Mouse (Mus musculus): Measurements from ENCODE around the gene Cox19. TPM values are rescaled to one million over a fixed set of nuclear protein-coding genes. Genes with fewer than 3 reads are reported as not detected.

Cox19 gene
- total RNA-seq, 1 experiment from 2014 or later = 14.4 TPM

GRCm38 (mm10) chr5:139316982-139317675 lies 34.1 kb downstream of the Cox19 start:
- ATAC-seq (ENCODE audit: extremely low read depth, insufficient number of reproducible peaks, low FRiP score, poor library complexity, severe bottlenecking) = no peak

- no peak for ATAC-seq (ENCODE audit: extremely low read depth, insufficient number of reproducible peaks, low FRiP score, poor library complexity, severe bottlenecking)
These were observed 36.1 kb downstream of the Cox19 start for GRCm38 (mm10) chr5:139314941-139315642.

GRCm38 (mm10) chr5:139313536-139313935 lies 37.7 kb downstream of the Cox19 start:
- no peak for ATAC-seq (ENCODE audit: extremely low read depth, insufficient number of reproducible peaks, low FRiP score, poor library complexity, severe bottlenecking)

- no peak for ATAC-seq (ENCODE audit: extremely low read depth, insufficient number of reproducible peaks, low FRiP score, poor library complexity, severe bottlenecking)
These were observed 39.4 kb downstream of the Cox19 start for GRCm38 (mm10) chr5:139311822-139312221.

GRCm38 (mm10) chr5:139310477-139310876 lies 40.7 kb downstream of the Cox19 start:
- ATAC-seq (ENCODE audit: extremely low read depth, insufficient number of reproducible peaks, low FRiP score, poor library complexity, severe bottlenecking) = no peak

- ATAC-seq (ENCODE audit: extremely low read depth, insufficient number of reproducible peaks, low FRiP score, poor library complexity, severe bottlenecking) = peak; percentile 52; the same call in 1 of the 2 replicates
These were observed 41.3 kb downstream of the Cox19 start for GRCm38 (mm10) chr5:139309946-139310345.

GRCm38 (mm10) chr5:139303646-139304061 lies 47.6 kb downstream of the Cox19 start:
- peak; percentile 15; the same call in 1 of the 2 replicates for ATAC-seq (ENCODE audit: extremely low read depth, insufficient number of reproducible peaks, low FRiP score, poor library complexity, severe bottlenecking)

GRCm38 (mm10) chr5:139302101-139302500 lies 49.1 kb downstream of the Cox19 start:
- ATAC-seq (ENCODE audit: extremely low read depth, insufficient number of reproducible peaks, low FRiP score, poor library complexity, severe bottlenecking) = no peak

GRCm38 (mm10) chr5:139297745-139298144 lies 53.5 kb downstream of the Cox19 start:
- no peak for ATAC-seq (ENCODE audit: extremely low read depth, insufficient number of reproducible peaks, low FRiP score, poor library complexity, severe bottlenecking)

GRCm38 (mm10) chr5:139297092-139297491 lies 54.1 kb downstream of the Cox19 start:
- ATAC-seq (ENCODE audit: extremely low read depth, insufficient number of reproducible peaks, low FRiP score, poor library complexity, severe bottlenecking) = no peak

GRCm38 (mm10) chr5:139294089-139294488 lies 57.1 kb downstream of the Cox19 start:
- ATAC-seq (ENCODE audit: extremely low read depth, insufficient number of reproducible peaks, low FRiP score, poor library complexity, severe bottlenecking) = no peak

GRCm38 (mm10) chr5:139291811-139292560 lies 59.2 kb downstream of the Cox19 start:
- no peak for ATAC-seq (ENCODE audit: extremely low read depth, insufficient number of reproducible peaks, low FRiP score, poor library complexity, severe bottlenecking)

GRCm38 (mm10) chr5:139290467-139291259 lies 60.6 kb downstream of the Cox19 start:
- no peak for ATAC-seq (ENCODE audit: extremely low read depth, insufficient number of reproducible peaks, low FRiP score, poor library complexity, severe bottlenecking)

GRCm38 (mm10) chr5:139288591-139288990 lies 62.6 kb downstream of the Cox19 start:
- ATAC-seq (ENCODE audit: extremely low read depth, insufficient number of reproducible peaks, low FRiP score, poor library complexity, severe bottlenecking) = no peak

- ATAC-seq (ENCODE audit: extremely low read depth, insufficient number of reproducible peaks, low FRiP score, poor library complexity, severe bottlenecking) = no peak
These were observed 63.4 kb downstream of the Cox19 start for GRCm38 (mm10) chr5:139287787-139288186.

- peak; percentile 53 for ATAC-seq (ENCODE audit: extremely low read depth, insufficient number of reproducible peaks, low FRiP score, poor library complexity, severe bottlenecking)
These were observed 64.1 kb downstream of the Cox19 start for GRCm38 (mm10) chr5:139287099-139287498.

All from neutrophil, adult 5-6 weeks (primary cell).